Mouse (Mus musculus) liver, embryonic 14.5 days (tissue): ENCODE data around the gene Gda. TPM values are rescaled to one million over a fixed set of nuclear protein-coding genes. Genes with fewer than 3 reads are reported as not detected.
A peak's percentile ranks its signal among the peaks of the same experiment; 100 is the strongest.

Experiments
- ATAC-seq: fragments of 200-750 bp; cut with Nextera tagmentation; 2 replicates; pipeline ENCODE4 v1.8.0; 2017; ENCODE audit warnings: moderate number of reproducible peaks, mild to moderate bottlenecking, moderate library complexity; ENCODE audit not compliant: insufficient read depth
- DNase-seq, 3 experiments: peaks; one replicate each; pipeline ENCODE4 v3.0.0-alpha.2; 2012 to 2013; ENCODE audit warnings: low read depth in 3 of 3, low spot score in 3 of 3
- H3K27ac ChIP-seq: fragments of 300-500 bp; sonication (generic); 2 replicates; pipeline ENCODE4 v1.5.1; 2014; ENCODE audit warnings: moderate library complexity, mild to moderate bottlenecking, control low read depth, inconsistent platforms
- H3K27me3 ChIP-seq: fragments of 300-500 bp; sonication (generic); 2 replicates; pipeline ENCODE4 v1.6.1; 2014; ENCODE audit warnings: mild to moderate bottlenecking, low read length, moderate library complexity; ENCODE audit not compliant: control insufficient read depth, insufficient read depth
- H3K36me3 ChIP-seq: fragments of 300-500 bp; sonication (generic); replicated peaks from 2 replicates; pipeline ENCODE4 v1.6.1; 2014; ENCODE audit warnings: low read depth; ENCODE audit not compliant: control insufficient read depth, insufficient read depth
- H3K4me1 ChIP-seq, 2 experiments: fragments of 200-500 bp in 1 of 2; fragments of 300-500 bp in 1 of 2; sonication (generic) in 1 of 2; replicated peaks; 2 replicates each; pipeline ENCODE4 v1.6.1; 2012 to 2014; ENCODE audit warnings: antibody characterized with exemption in 1 of 2, inconsistent platforms in 1 of 2, low read length in 1 of 2; ENCODE audit not compliant: control insufficient read depth in 2 of 2, insufficient read depth in 2 of 2
- H3K4me2 ChIP-seq: fragments of 300-500 bp; sonication (generic); 2 replicates; pipeline ENCODE4 v1.6.1; 2014; ENCODE audit warnings: low read depth, mild to moderate bottlenecking, control low read depth, moderate library complexity
- H3K4me3 ChIP-seq, 2 experiments: fragments of 200-500 bp in 1 of 2; fragments of 300-500 bp in 1 of 2; sonication (generic) in 1 of 2; 2 replicates each; pipeline ENCODE4 v1.5.1; 2012 to 2014; ENCODE audit warnings: low read depth in 2 of 2, low read length in 2 of 2, mild to moderate bottlenecking in 2 of 2, control low read depth in 1 of 2, inconsistent platforms in 1 of 2, moderate library complexity in 1 of 2; ENCODE audit not compliant: insufficient read depth in 1 of 2
- H3K9ac ChIP-seq: fragments of 300-500 bp; sonication (generic); replicated peaks from 2 replicates; pipeline ENCODE4 v1.6.1; 2014; ENCODE audit warnings: mild to moderate bottlenecking, control low read depth, moderate library complexity
- H3K9me3 ChIP-seq: fragments of 300-500 bp; sonication (generic); 2 replicates; pipeline ENCODE4 v1.6.1; 2016; ENCODE audit warnings: low read length, mixed read lengths; ENCODE audit not compliant: control insufficient read depth
- CTCF ChIP-seq: IDR thresholded peaks from 2 replicates; pipeline ENCODE4 v1.5.1; 2016; ENCODE audit warnings: antibody characterized with exemption, low read depth, control low read depth
- EP300 ChIP-seq: IDR thresholded peaks from 2 replicates; pipeline ENCODE4 v1.6.1; 2016; ENCODE audit warnings: antibody characterized with exemption, low read depth
- WGBS: fragments of 180-500 bp; shearing (Covaris S2); extraction: QIAGEN DNeasy Blood & Tissue Kit; methylation state at CpG from one replicate; pipeline ENCODE4 v1.1.7; 2014; ENCODE audit not compliant: insufficient replicate concordance; 5-methylcytosine and 5-hydroxymethylcytosine counted together
- polyA plus RNA-seq, 2 experiments: library from polyadenylated mRNA; depleted of rRNA in 1 of 2; stranded (reverse) in 1 of 2; unstranded in 1 of 2; fragments of >200 nt; fragmentation: Nextera tagmentation in 1 of 2; extraction: Ambion mirVana in 1 of 2; gene quantifications; 2 replicates each; pipeline versions ENCODE4 v1.2.1 to v1.2.3; 2012 to 2014

The Gda gene
- polyA plus RNA-seq, 2 experiments = 0.79 to 0.87 TPM

GRCm38 (mm10) chr19:21457461-21457860 lies 15.8 kb downstream of the Gda start:
- Histone ChIP-seq H3K4me2 (no peak overlapping the region), H3K27ac (no peak overlapping the region), H3K4me3 (no peak overlapping the region), H3K27me3 (no peaks in the 10 kb centered on the region), H3K36me3 (no peaks in the 10 kb centered on the region), H3K4me1 (no peaks in the 10 kb centered on the region), H3K9ac (no peak overlapping the region), H3K9me3 (no peaks in the 10 kb centered on the region)
- TF ChIP-seq CTCF = no peak
- TF ChIP-seq EP300 = no peak
- DNase-seq = no peak
- 63% methylated on average over 4 of the region's 4 CpGs for WGBS
- ATAC-seq = no peak

- no peak overlapping the region for H3K27ac ChIP-seq
- no peaks in the 10 kb centered on the region for H3K27me3 ChIP-seq
- H3K4me2 ChIP-seq = no peak overlapping the region
- 16% methylated on average over 3 of the region's 3 CpGs for WGBS
- ATAC-seq = no peak
- H3K9me3 ChIP-seq = no peaks in the 10 kb centered on the region
- H3K4me3 ChIP-seq = no peak overlapping the region
- no peak for TF ChIP-seq CTCF
- no peak for TF ChIP-seq EP300
- no peak overlapping the region for H3K9ac ChIP-seq
- no peak for DNase-seq
- H3K4me1 ChIP-seq = no peaks in the 10 kb centered on the region; a peak in 1 of 4 replicates
- H3K36me3 ChIP-seq = no peaks in the 10 kb centered on the region
These were observed 31.5 kb downstream of the Gda start for GRCm38 (mm10) chr19:21441787-21442186.

- no peak overlapping the region for H3K27ac ChIP-seq
- H3K4me1 ChIP-seq = no peaks in the 10 kb centered on the region; a peak in 1 of 4 replicates
- no peak for TF ChIP-seq CTCF
- peak; percentile 25; the same call in 1 of the 2 replicates for TF ChIP-seq EP300
- no peak overlapping the region for H3K4me2 ChIP-seq
- no peaks in the 10 kb centered on the region for H3K36me3 ChIP-seq
- WGBS = 48% methylated on average over 6 of the region's 6 CpGs
- ATAC-seq = no peak
- H3K9ac ChIP-seq = no peak overlapping the region
- no peaks in the 10 kb centered on the region for H3K9me3 ChIP-seq
- no peaks in the 10 kb centered on the region for H3K27me3 ChIP-seq
- DNase-seq = peak in 1 of 3 experiments; percentile 23
- H3K4me3 ChIP-seq = no peak overlapping the region
These were observed 32.4 kb downstream of the Gda start for GRCm38 (mm10) chr19:21440841-21441240.

- H3K4me1 ChIP-seq = no peaks in the 10 kb centered on the region; a peak in 1 of 4 replicates
- ATAC-seq (no peak), DNase-seq (no peak)
- no peaks in the 10 kb centered on the region for H3K36me3 ChIP-seq
- H3K9ac ChIP-seq = no peak overlapping the region
- no peak for TF ChIP-seq CTCF
- TF ChIP-seq EP300 = no peak
- no peak overlapping the region for H3K4me3 ChIP-seq
- no peak overlapping the region for H3K27ac ChIP-seq
- H3K4me2 ChIP-seq = no peak overlapping the region
- H3K27me3 ChIP-seq = no peaks in the 10 kb centered on the region
- 36% methylated on average over 3 of the region's 3 CpGs for WGBS
- H3K9me3 ChIP-seq = no peaks in the 10 kb centered on the region
These were observed 34.0 kb downstream of the Gda start for GRCm38 (mm10) chr19:21439141-21439737.

GRCm38 (mm10) chr19:21436566-21436965 lies 36.7 kb downstream of the Gda start:
- no peak overlapping the region for H3K27ac ChIP-seq
- DNase-seq (no peak), ATAC-seq (peak; percentile 51; the same call in 1 of the 2 replicates)
- no peak overlapping the region for H3K4me2 ChIP-seq
- H3K9me3 ChIP-seq = no peaks in the 10 kb centered on the region
- no peak overlapping the region for H3K4me3 ChIP-seq
- TF ChIP-seq EP300 = no peak
- no peak for TF ChIP-seq CTCF
- H3K4me1 ChIP-seq = no peaks in the 10 kb centered on the region; a peak in 1 of 4 replicates
- H3K36me3 ChIP-seq = no peaks in the 10 kb centered on the region
- H3K9ac ChIP-seq = no peak overlapping the region
- no peaks in the 10 kb centered on the region for H3K27me3 ChIP-seq
- WGBS = 17% methylated on average over 3 of the region's 3 CpGs
